Mouse (Mus musculus) c-Kit-positive CD71-positive TER-119-negative erythroid progenitor cells, embryonic 14.5 days (primary cell): ENCODE results near the gene Vwa7.

Experiments used
- DNase-seq: peaks from one replicate; pipeline ENCODE4 v3.0.0-alpha.2; 2013; ENCODE audit warnings: low read depth

The Vwa7 gene

GRCm38 (mm10) chr17:35064378-35064877 lies 48.0 kb downstream of the Vwa7 start:
- no peak for DNase-seq

- DNase-seq, result no peak
These were observed 48.9 kb downstream of the Vwa7 start, which contains the start of gene Ly6g6c for GRCm38 (mm10) chr17:35064951-35065947. Gene Ly6g6c (plus strand): TSS chr17:35065388.

DNA sequence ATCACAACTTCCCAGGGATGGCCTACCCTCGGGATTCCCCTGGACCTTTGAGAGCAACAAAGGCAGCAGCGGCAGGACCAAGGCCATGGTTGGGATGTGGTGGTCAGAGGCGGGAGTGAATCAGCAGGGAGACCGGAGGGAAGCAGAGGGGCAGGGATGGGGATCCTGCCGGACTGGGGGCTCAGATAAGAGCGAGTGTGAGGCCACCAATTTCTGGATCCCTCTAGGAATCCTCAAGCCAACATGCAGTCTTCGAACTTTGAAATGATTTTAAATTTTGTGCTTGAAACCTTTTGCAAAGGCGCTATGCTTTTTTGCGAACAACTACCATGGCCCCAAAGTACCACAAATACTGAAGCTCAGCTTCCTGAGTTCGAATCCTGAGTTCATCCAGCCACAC lies 49.7 kb downstream of the Vwa7 start, which contains the start of gene Mpig6b:
Mpig6b (minus strand) TSS at position 101 of the 400 bp plus-strand sequence.
- DNase-seq, result no peak

GRCm38 (mm10) chr17:35068213-35068914 lies 52.0 kb downstream of the Vwa7 start:
- no peak for DNase-seq

DNA sequence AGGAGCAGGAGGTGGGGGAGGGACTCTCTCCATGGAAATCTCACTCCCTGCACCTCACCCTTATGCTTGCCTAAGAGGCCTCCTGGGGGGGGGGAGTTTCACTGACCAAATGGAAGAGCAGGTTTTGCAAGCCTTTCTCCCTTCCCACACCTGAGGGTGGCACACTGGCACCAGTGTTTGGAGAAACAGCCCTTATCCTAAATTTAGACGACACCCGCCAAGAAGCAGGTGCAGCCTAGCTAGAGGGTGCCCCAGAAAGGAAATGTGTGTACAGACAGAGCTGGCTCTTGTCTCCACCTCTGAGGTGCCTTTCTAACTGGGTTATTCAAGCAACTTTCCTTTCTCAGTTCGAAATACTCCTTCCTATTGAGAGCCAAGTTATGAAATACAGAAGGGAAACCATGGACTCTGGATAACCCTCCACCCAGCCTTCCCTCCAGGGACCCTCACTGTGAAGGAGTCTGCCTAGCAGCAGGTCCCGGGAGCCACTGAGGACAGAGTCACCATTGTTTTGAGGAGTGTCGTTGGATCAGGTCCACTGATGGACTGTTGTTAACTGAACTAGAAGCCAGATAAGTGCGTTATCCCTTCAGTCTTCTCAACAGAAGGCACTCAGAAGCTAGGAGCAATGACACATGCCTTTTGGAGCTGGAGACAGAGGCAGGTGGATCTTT lies 54.3 kb downstream of the Vwa7 start:
- DNase-seq, result no peak

DNA sequence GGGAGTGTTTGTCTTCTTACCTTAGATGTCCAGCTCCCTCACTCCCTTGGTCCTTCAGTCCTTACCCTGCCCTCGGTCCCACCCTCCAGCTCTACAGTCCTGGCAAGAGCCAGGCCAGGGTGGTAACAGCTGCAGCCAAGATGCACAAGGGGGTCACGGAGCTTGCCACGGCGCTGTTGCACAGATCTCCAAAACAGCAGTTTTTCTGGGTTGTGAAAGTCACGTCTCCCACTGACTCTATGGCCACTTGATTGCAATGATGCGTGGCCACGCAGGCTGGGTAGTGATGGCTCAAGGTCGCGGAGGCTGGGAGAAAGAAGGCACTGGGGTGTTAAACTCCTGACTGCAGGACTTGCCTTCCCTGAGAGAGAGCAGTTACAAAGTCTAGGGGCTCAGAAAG lies 55.1 kb downstream of the Vwa7 start:
- DNase-seq, result no peak

DNA sequence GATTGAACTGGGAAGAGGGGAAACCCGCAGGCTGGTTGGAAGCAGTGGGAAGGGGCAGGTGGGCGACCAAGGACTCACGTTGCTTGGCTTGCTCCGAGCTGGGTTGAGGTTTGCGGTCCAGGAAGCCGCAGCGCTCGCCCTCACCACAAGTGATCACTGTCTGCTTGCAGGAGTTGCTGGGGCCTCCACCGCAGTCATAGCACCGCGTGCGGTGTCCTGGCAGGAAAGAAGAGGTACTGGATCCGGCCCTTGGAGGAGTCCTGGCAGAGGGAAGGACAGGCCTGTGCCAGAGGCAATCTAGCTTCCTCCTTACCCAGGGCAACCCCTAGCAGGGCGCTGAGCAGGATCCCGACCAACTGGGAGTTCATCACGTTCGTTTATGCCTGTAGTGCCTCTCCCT lies 57.7 kb downstream of the Vwa7 start:
- no peak for DNase-seq
